Mouse (Mus musculus) layer of hippocampus, adult 9-11 months (tissue): Measurements from ENCODE around the gene 4930562C15Rik.
A peak's percentile ranks its signal among the peaks of the same experiment; 100 is the strongest.

ENCODE experiments used
- DNase-seq: peaks from one replicate; pipeline ENCODE4 v3.0.0; 2022

Gene 4930562C15Rik

DNA sequence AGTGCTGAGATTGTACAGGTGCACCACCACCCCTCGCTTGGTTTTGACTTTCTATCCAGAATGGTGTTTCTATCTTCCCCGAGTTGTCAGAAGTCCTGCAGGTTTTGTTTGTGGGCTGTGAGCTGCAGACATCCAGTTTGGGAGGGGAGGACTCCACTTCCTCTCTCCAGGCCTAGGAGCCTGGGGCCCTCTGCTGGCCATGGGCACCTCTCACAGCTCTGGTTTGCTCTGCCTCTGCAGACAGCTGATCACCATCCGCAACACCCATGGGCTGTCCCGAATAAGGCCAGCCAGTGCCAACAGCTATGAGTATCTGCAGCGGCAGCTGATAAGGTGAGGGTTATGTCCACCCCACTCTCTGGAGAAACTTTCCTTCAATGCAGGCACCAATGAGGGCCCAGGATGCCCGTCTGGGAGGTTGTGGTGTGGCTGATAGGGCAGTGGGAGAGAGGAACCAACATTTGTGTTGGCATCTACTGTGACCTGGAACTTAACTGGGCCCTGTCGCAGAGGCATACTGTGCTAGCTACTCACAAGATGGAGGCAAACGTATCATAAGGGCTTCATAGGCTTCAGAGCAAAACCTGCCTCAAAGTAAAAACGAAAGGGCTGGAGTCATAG is 27.8 kb downstream of the 4930562C15Rik start:
- DNase-seq: peak; percentile 81

DNA sequence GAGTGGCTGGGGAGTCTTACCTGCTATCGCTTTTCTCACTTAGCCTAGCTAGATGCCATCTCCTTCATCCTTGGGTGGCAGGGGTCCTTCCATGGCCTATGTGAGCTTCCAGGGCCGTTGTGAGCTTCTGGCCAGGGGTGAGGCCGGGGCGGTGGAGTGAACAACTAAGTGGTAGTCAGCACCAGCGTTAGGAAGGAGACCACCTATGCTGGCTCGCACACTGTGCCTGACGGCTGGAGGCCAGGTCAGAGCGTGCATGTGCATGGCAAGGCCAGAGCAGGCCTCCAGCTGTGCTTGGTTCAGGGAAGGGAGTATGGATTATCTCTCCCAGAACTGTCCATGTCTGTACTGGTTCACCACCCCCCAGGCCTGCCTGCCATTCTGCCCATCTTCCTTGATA is 28.5 kb downstream of the 4930562C15Rik start:
- no peak for DNase-seq

GRCm38 (mm10) chr16:4866101-4866695 is 31.0 kb downstream of the 4930562C15Rik start:
- no peak for DNase-seq

DNA sequence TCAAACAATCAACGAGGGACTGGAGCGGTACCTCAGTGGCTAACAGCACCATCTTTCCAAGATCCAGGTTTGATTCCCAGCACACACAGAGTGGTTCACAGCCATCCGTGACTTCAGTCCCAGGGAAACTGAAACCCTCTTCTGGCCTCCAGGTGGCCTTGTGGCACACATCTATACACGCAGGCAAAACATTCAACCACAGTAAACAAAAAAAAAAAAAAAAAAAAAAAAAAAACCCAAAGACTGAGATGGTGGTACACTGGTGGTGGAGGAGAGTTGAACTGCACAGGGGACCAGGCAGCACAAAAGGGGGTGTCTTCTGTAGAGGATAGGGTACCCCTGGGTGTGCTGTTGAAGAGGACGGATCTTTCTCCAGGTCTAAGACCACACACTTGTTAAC is 35.3 kb downstream of the 4930562C15Rik start:
- DNase-seq: no peak

DNA sequence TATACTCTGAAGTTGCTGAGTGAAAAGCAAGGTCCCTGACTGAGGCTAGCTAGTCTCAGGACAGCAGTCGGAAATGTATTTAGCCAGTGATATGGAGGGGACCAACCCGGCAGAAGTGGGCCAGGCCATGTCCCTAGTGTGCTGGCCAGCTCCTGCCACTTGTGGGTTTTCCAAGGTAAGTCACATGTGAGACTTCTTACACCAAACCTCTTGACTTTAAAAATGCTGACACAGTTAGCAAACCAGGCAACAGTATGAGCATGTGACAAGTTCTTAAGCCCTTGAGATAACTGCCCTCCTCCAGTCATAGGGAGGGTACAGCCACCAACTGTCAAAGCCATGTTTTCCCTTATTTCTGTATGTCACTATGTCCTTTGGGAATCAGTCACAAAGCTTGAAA is 36.7 kb downstream of the 4930562C15Rik start:
- no peak for DNase-seq

GRCm38 (mm10) chr16:4875198-4876032 is 40.2 kb downstream of the 4930562C15Rik start:
- no peak for DNase-seq

GRCm38 (mm10) chr16:4876033-4876680 is 40.9 kb downstream of the 4930562C15Rik start:
- DNase-seq: peak; percentile 71

DNA sequence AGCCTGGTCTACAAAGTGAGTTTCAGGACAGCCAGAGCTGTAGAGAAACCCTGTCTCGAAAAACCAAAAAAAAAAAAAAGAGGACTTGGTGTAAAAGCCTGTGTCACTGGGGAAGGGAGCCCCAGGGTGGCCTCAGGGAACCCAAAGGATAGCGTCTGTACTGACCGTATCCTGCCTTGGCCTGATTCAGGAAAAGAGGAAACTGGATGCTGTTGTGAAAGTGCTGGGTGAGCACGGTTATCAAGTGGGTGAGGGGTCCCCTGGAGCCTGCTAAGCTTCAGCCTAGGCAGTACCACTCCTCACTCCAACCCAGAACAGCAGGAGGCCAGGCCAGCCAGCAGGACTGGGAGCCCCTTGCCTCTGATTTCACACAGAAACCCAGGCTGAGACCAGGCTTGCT is 42.0 kb downstream of the 4930562C15Rik start:
- DNase-seq: no peak

DNA sequence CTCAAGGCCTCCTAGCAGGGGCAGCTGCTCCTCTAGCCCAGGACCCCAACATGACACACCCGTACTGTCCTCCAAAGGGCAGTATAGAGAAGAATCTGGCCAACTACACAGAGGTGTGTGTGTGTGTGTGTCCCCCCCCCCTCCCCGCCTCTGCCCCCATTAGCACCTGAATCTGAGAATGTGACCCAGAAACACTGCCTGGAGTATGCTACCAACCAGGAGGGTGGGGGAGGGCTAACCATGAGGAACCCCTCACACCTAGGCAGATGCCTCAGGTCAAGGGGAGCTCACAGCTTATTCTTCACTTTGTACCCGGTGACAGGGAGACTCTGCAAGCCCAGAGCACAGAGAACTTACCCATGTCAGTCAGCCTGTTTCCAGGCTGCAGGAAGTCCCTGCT is 42.5 kb downstream of the 4930562C15Rik start:
- DNase-seq: no peak

DNA sequence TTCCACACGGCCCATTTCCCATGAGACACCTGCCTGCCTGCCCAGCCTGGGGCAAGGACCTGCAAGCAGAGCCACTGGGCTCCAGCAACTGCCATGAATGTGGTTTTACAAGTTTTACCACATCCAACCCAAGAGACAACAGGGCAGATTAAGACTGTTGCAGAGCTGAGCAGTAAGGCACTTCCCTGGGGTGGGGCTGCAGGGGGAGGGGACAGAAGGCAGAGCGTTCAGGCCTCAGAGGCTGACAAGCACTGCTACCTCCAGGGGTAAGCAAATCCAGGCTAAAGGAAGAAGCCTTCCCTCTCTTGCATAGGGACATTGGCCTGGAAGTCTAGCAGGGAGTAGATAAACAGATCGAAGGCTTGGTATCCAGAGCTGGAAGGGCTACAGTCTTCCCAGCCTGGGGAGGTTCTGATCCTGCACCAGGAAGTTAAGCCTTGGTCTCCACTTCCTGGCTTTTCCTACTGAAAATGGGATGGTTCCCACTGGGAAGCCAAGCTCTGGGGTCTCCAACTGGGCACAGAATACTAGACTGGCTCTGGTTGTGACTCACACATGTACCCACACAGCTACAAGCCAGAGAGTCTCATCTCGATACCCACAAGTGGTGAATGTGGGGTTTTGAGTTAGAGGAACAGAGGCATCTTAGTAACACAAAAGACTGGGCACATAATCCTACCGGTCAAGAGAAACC is 43.1 kb downstream of the 4930562C15Rik start:
- no peak for DNase-seq

DNA sequence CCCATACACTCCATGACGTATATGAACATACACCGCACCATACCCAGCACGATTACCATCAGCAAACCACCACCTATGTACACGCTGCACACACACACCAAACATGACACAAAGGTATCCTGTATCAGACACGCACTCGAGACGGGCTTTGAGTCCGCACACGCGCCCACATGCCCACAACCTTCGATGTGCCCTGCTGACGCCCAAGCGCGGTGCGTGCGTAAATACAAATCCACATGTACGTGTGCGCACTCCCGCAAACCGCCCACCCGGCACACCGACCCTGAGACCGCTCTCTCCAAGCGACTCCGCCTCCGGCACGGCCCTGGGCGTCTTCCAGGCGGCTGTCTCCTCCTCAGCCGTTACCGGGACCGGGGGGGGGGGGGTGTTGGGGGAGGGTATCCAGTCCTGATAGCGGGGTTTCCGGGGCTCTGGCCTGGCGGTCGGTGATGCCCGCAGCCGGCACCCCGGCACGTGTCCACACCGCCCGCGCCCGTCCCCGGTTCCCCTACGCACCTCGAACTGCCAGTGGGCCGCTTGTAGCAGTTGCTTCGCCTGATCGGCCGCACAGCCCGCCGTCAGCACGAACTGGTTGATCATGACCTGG is 44.0 kb downstream of the 4930562C15Rik start:
- peak; percentile 68 for DNase-seq

GRCm38 (mm10) chr16:4879708-4880124 is 44.5 kb downstream of the 4930562C15Rik start:
- peak; percentile 94 for DNase-seq

DNA sequence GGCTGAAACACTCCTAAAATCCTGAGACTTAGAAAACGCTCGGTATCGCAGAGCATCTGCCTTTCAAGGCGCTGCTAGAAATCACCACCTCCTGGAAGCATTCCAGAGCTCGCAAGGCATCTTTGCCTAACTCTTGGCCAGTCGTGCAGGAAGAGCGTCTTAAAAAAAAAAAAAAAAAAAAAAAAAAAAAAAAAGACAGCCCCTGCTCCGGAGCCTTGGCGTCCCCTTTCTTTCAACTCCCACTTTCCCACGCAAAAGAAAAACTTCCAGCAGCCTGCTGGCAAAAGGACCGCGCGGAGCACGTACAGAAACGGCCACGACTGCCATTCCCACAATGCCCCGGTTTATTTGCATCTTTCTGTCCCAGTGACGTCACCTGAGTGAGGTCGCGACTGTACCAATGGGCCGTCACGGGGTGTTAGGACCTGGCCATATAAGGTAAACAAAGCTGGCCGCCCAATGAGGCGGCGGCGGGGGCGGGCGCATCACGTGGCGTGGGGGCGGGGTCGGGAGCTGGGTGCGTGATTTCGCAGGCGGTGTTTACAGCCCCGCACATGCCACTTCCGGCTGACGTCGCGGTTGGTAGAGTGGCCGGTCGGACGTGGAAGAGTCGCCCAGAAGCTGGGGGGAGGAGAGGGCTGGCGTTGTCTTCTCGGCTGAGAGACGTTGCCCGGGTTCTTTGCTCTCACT is 45.1 kb downstream of the 4930562C15Rik start, which contains the start of gene Ubald1:
Gene Ubald1, minus strand, starts transcription at position 180 of the 690 bp plus-strand sequence.
- DNase-seq: peak; percentile 100

DNA sequence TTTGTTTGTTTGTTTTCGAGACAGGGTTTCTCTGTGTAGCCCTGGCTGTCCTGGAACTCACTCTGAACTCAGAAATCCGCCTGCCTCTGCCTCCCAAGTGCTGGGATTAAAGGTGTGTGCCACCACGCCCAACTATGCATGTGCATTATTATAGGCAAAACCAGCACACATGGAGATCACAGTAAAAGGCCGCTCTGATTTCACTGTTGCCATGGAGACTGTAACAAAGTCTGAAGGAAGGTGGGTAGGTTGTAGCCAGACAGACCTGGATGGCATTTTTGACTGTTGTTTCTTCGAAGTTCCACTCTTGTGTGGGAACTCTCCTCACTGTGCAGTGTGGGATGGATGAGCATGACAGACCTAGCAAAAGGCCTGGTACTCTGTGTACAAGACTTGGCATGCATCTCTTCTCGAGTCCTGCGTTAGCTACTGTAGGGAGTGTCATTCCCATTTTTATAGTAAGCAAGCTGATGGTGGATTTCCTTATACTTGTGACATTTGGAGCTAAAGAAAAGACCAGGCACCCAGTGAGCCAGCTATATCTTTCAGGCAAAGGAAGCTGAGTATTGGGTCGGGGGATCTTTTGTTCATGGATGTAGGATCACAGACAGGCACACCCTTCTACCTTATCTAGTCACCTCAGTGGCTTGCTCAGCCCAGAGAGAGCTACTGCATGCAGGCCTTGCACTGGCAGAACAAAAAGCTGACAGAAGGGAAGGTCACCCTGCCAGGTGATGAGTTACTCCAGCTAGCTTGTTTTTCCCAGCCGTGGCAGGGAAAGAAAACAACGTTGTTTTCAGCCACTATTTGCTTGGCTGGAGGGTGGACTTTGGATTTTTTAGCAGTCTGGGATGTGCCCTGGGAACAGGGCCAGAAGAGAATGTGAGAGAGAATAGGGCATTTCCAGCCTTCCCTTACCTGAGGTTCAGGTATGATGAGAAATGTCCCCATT is 46.5 kb downstream of the 4930562C15Rik start:
- no peak for DNase-seq

DNA sequence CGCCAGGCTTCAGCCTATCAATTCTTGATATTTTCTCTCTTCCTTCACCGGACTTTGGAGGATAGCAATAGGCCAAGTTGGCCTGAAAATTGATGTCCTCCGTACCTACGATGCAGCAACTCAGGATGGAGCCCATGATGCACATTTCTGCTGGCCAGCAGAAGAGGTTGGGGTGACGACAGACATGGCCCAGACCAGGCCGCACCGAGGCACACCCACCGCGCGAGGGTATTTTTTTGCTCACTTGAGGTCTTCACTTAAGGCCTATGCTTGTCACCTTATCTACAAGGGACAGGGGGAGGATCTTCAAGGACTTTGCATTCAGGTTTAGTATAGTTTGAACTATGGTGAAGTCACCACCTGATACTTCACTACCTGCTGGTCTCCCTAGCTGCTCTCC is 49.7 kb downstream of the 4930562C15Rik start:
- no peak for DNase-seq

DNA sequence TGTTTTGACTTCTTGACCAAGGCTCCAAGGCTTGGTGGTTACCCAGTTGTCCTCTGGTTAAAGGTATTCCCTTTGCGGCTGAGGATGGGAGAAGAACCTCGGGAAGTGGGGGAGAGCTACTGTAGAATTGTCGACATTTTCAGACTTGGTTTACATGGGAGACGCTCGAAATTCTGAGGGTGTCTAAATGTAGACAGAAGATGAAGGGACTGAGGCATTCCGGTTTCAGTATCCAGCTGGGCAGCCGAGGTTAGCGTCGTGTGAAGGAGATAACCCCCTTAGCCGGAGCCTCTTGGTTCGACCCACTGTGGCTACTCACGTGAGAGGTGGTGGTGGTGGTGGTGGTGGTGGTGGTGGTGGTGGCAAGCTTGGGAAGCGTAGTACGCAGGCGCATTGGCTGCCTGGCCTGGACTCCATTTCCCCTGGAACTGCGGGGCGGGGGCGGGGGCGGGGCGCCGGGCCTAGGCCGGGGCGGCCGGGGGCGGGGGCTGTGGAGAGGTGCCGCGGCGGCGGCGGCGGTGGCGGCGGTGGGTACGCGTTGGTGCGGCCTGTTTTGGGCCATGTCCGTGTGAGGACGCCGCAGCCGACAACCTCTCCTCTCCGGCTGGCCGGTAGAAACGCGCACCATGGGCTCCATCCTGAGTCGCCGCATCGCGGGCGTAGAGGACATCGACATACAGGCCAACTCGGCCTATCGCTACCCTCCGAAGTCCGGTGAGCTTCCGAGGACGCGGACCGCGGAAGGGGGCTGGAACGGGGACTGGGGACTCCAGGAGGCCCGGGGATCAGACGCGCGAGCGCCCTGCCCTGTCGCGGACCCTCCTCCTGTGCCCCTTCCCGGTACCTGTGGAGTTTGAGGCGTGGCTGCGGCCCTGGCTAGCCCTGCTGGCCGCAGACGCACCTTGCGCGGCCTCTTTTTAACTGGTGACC is 50.8 kb downstream of the 4930562C15Rik start, which contains the start of gene Mgrn1:
Gene Mgrn1, plus strand, starts transcription at position 490 of the 930 bp plus-strand sequence.
- peak; percentile 91 for DNase-seq

DNA sequence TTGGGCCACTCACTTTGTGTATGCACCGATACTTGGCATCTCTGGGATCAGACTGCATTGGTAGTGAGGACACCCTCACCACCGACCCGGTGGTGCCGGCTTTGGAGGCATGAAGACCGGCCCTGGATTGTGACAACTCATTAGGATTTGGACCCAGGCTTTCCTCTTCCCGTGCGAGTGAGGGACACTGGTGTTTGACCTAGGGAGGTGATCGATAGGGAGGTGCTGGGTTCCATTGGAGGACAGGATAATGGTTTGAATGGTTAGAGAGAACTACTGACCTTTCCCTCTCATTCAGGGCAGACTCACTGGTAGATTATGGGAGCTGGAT is 51.4 kb downstream of the 4930562C15Rik start:
- DNase-seq: no peak

- DNase-seq: no peak
Measured at GRCm38 (mm10) chr16:4890201-4890709, 55.0 kb downstream of the 4930562C15Rik start.

DNA sequence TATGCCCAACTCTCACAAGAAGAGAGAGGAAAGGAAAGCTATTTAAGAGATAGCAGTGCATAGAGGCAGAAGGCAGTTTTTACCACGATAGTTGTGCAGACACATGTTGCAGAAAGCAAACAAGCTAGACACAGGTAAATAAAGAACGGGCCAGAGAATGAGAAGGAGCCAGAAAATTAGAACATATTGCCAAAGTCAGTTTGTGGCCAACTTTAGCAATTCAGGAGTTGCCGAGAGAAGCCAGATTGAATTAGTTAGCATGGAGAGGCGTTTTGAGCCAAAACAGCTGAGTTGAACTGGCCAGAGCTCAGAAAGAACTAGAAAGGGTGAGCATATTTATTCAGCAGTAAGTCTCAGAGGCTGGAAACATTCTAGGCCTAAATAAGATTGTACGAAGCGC is 57.0 kb downstream of the 4930562C15Rik start:
- no peak for DNase-seq
